Mouse (Mus musculus) MEL (cell line): ENCODE measurements around the gene Bpifb3.

ENCODE experiments used
- HCFC1 ChIP-seq: IDR thresholded peaks from 2 replicates; pipeline ENCODE4 v1.6.1; 2012; ENCODE audit warnings: low read depth, mild to moderate bottlenecking, inconsistent platforms, low read length, improper control_type of control experiment, moderate library complexity
- POLR2AphosphoS2 ChIP-seq: IDR thresholded peaks from 2 replicates; pipeline ENCODE4 v1.6.1; 2011; ENCODE audit warnings: low read length, improper control_type of control experiment
- TBP ChIP-seq: IDR thresholded peaks from 2 replicates; pipeline ENCODE4 v1.8.0; 2011; ENCODE audit warnings: low read depth, low read length, improper control_type of control experiment
- ZMIZ1 ChIP-seq: IDR thresholded peaks from 2 replicates; pipeline ENCODE4 v1.6.1; 2012; ENCODE audit warnings: low read depth, mild to moderate bottlenecking, inconsistent platforms, low read length, improper control_type of control experiment, moderate library complexity

DNA sequence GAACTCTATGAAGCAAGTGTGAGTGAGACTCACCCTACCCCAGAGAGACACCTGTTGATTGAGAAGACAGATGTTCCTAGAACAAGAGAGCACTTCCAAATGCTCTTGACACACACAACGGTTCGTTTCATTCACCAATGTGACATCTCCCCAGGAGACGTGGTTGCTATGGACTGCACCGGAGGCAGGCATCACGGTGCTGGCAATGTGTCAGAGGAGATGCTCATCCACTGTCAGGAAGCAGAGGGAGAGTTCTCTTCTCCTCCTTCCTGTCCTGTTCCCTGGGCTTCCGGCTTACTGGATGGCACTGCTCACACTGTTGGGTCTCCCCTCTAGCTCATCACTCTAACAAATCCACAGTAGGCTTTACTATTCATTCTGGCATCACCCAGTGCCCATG is 15.3 kb downstream of the Bpifb3 start:
- TF ChIP-seq ZMIZ1 (no peak), TBP (no peak), POLR2AphosphoS2 (no peak), HCFC1 (no peak)
